Mouse (Mus musculus) embryonic facial prominence, embryonic 11.5 days (tissue): Measurements from ENCODE around the gene Asb12. TPM values are rescaled to one million over a fixed set of nuclear protein-coding genes. Genes with fewer than 3 reads are reported as not detected.

ENCODE experiments used
- ATAC-seq: fragments of 200-750 bp; cut with Nextera tagmentation; replicated peaks from 2 replicates; pipeline ENCODE4 v1.8.0; 2017; ENCODE audit warnings: low read depth; ENCODE audit not compliant: insufficient number of reproducible peaks, low FRiP score, low TSS enrichment
- DNase-seq: peaks from one replicate; pipeline ENCODE4 v3.0.0-alpha.2; 2015; ENCODE audit warnings: low spot score
- H3K27ac ChIP-seq: fragments of 300-500 bp; sonication (generic); replicated peaks from 2 replicates; pipeline ENCODE4 v1.5.1; 2014; ENCODE audit warnings: mild to moderate bottlenecking, low read depth, low read length, control low read depth
- H3K27me3 ChIP-seq: fragments of 300-500 bp; sonication (generic); 2 replicates; pipeline ENCODE4 v1.6.1; 2014; ENCODE audit warnings: mild to moderate bottlenecking, low read length, moderate library complexity, mixed read lengths; ENCODE audit not compliant: control insufficient read depth, insufficient read depth
- H3K36me3 ChIP-seq: fragments of 300-500 bp; sonication (generic); replicated peaks from 2 replicates; pipeline ENCODE4 v1.6.1; 2014; ENCODE audit warnings: low read depth, mild to moderate bottlenecking, low read length, moderate library complexity, mixed read lengths; ENCODE audit not compliant: control insufficient read depth, insufficient read depth
- H3K4me1 ChIP-seq: fragments of 300-500 bp; sonication (generic); 2 replicates; pipeline ENCODE4 v1.6.1; 2014; ENCODE audit warnings: low read length, mixed read lengths; ENCODE audit not compliant: control insufficient read depth, insufficient read depth
- H3K4me2 ChIP-seq: fragments of 300-500 bp; sonication (generic); 2 replicates; pipeline ENCODE4 v1.6.1; 2014; ENCODE audit warnings: low read depth, mild to moderate bottlenecking, control low read depth, low read length, moderate library complexity
- H3K4me3 ChIP-seq: fragments of 300-500 bp; sonication (generic); 2 replicates; pipeline ENCODE4 v1.5.1; 2014; ENCODE audit warnings: low read depth, low read length, control low read depth
- H3K9ac ChIP-seq: fragments of 300-500 bp; sonication (generic); replicated peaks from 2 replicates; pipeline ENCODE4 v1.6.1; 2014; ENCODE audit warnings: mild to moderate bottlenecking, control low read depth, low read length
- H3K9me3 ChIP-seq: fragments of 300-500 bp; sonication (generic); replicated peaks from 2 replicates; pipeline ENCODE4 v1.6.1; 2016; ENCODE audit warnings: mild to moderate bottlenecking, low read length, inconsistent platforms, mixed read lengths; ENCODE audit not compliant: control insufficient read depth
- WGBS: fragments of 180-500 bp; shearing (Covaris S2); extraction: QIAGEN DNeasy Blood & Tissue Kit; methylation state at CpG from one replicate; pipeline ENCODE4 v1.1.7; 2014; 5-methylcytosine and 5-hydroxymethylcytosine counted together
- polyA plus RNA-seq: library from polyadenylated mRNA; unstranded; fragments of >200 nt; fragmentation: Nextera tagmentation; extraction: Ambion mirVana; gene quantifications from 2 replicates; pipeline ENCODE4 v1.2.1, GENCODE M21; 2014

The Asb12 gene
- polyA plus RNA-seq, 1 experiment from 2014 or later = not detected

DNA sequence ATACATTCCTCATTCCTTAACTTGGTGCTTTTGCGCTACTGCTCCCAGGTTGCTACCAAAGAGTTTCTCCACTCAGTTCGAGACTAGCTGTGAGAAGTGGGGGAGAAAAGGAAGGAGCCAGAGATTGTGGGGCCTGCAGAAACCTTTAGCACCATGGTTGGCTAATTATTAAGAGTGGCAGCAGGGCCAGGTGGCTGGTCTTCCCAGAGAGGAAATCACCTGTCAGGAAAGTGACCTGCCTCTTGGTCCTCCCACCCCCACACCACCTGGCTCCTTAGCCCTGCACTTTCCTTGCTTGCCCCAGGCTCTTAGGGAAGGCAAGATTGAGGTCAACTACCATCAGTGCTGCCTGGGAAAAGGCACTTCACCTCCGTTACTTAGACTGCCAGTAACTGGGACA lies 112.6 kb downstream of the Asb12 start:
- WGBS = 39% methylated on average over 3 of the region's 3 CpGs
- Histone ChIP-seq H3K27ac (no peak overlapping the region), H3K9me3 (no peaks in the 10 kb centered on the region), H3K4me3 (peak overlapping the region; percentile 55), H3K27me3 (no peaks in the 10 kb centered on the region), H3K9ac (no peak overlapping the region), H3K36me3 (no peaks in the 10 kb centered on the region), H3K4me1 (no peaks in the 10 kb centered on the region), H3K4me2 (no peak overlapping the region)
- DNase-seq (no peak), ATAC-seq (no peak)

DNA sequence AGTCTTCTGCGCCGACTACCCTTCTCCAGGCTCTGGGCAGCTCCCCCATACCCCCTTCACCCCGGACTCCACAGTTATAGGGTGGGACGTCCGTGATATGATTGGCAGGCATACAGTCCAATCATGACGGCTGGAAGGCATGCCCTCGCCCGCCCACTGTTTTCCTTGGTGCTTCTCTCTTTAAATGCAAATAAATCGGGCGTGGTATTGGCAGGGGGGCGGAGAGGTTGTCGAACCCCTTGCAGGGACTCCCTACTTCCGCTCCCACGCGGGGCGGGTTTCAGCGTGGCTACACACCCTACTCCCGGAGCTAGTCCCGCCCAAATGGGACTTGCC lies 113.0 kb downstream of the Asb12 start, which contains the start of gene Amer1:
Gene Amer1 (minus strand): TSS at position 97 of the 336 bp plus-strand sequence.
- Histone ChIP-seq H3K27me3 (no peaks in the 10 kb centered on the region), H3K4me1 (no peaks in the 10 kb centered on the region), H3K4me2 (peak within 1 kb of the TSS; percentile 46), H3K9ac (peak within 1 kb of the TSS; percentile 62), H3K9me3 (no peaks in the 10 kb centered on the region), H3K4me3 (peak within 1 kb of the TSS; percentile 55), H3K27ac (peak within 1 kb of the TSS; percentile 28; the same call in 1 of the 2 replicates), H3K36me3 (no peaks in the 10 kb centered on the region)
- peak; percentile 98 for ATAC-seq
- WGBS = 20% methylated on average over 18 of the region's 19 CpGs
- peak; percentile 86 for DNase-seq

- ATAC-seq (peak; percentile 79), DNase-seq (peak; percentile 46)
- Histone ChIP-seq H3K27ac (peak overlapping the region; percentile 28; the same call in 1 of the 2 replicates), H3K36me3 (no peaks in the 10 kb centered on the region), H3K4me2 (peak overlapping the region; percentile 46), H3K9ac (peak overlapping the region; percentile 62), H3K27me3 (no peaks in the 10 kb centered on the region), H3K9me3 (no peaks in the 10 kb centered on the region), H3K4me3 (peak overlapping the region; percentile 55), H3K4me1 (no peaks in the 10 kb centered on the region)
- 16% methylated on average over 36 of the region's 42 CpGs for WGBS
These were observed 113.7 kb downstream of the Asb12 start for GRCm38 (mm10) chrX:95443898-95444775.

DNA sequence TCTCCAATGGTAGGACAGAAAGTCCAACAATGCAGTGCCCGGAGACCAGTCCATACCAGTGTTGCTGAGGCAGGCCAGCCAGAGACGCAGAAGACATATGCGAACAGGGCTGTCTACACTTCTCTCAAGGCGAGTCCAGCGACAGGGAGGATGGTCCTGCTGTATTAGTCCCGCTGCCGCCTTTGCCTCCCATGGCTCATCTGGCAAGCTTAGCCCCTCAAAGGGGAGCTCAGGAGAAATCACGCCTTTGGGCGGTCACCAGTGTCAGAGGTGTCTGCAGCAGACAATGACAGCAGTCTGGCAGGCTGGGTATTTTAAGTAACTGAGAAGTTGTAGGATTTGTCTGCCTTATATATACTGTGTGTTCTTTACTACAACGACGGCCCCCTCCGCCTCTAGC lies 114.4 kb downstream of the Asb12 start:
- Histone ChIP-seq H3K9ac (peak overlapping the region; percentile 62), H3K4me3 (peak overlapping the region; percentile 55), H3K27me3 (no peaks in the 10 kb centered on the region), H3K36me3 (no peaks in the 10 kb centered on the region), H3K4me2 (peak overlapping the region; percentile 46), H3K9me3 (no peaks in the 10 kb centered on the region), H3K27ac (no peak overlapping the region), H3K4me1 (no peaks in the 10 kb centered on the region)
- 35% methylated on average over 12 of the region's 12 CpGs for WGBS
- no peak for ATAC-seq
- DNase-seq = no peak

GRCm38 (mm10) chrX:95442261-95442660 lies 115.5 kb downstream of the Asb12 start:
- Histone ChIP-seq H3K27me3 (no peaks in the 10 kb centered on the region), H3K4me1 (no peaks in the 10 kb centered on the region), H3K4me3 (no peak overlapping the region), H3K27ac (no peak overlapping the region), H3K9me3 (no peaks in the 10 kb centered on the region), H3K36me3 (no peaks in the 10 kb centered on the region), H3K4me2 (no peak overlapping the region), H3K9ac (no peak overlapping the region)
- DNase-seq = no peak
- no peak for ATAC-seq
- 28% methylated on average over 1 of the region's 1 CpGs for WGBS

- no peak overlapping the region for H3K4me2 ChIP-seq
- H3K9ac ChIP-seq = no peak overlapping the region
- no peaks in the 10 kb centered on the region for H3K9me3 ChIP-seq
- no peaks in the 10 kb centered on the region for H3K27me3 ChIP-seq
- H3K36me3 ChIP-seq = no peaks in the 10 kb centered on the region
- ATAC-seq (no peak), DNase-seq (no peak)
- no peaks in the 10 kb centered on the region for H3K4me1 ChIP-seq
- no peak overlapping the region for H3K27ac ChIP-seq
- H3K4me3 ChIP-seq = no peak overlapping the region
These were observed 116.5 kb downstream of the Asb12 start for GRCm38 (mm10) chrX:95441290-95441689.

- DNase-seq = no peak
- Histone ChIP-seq H3K9ac (no peak overlapping the region), H3K9me3 (no peaks in the 10 kb centered on the region), H3K27me3 (no peaks in the 10 kb centered on the region), H3K4me3 (no peak overlapping the region), H3K27ac (no peak overlapping the region), H3K36me3 (no peaks in the 10 kb centered on the region), H3K4me1 (no peaks in the 10 kb centered on the region), H3K4me2 (no peak overlapping the region)
- WGBS = 75% methylated on average over 4 of the region's 4 CpGs
- ATAC-seq = no peak
These were observed 119.3 kb downstream of the Asb12 start for GRCm38 (mm10) chrX:95438491-95438890.

- no peaks in the 10 kb centered on the region for H3K4me1 ChIP-seq
- no peak for DNase-seq
- no peak overlapping the region for H3K4me3 ChIP-seq
- H3K9me3 ChIP-seq = no peaks in the 10 kb centered on the region
- no peaks in the 10 kb centered on the region for H3K27me3 ChIP-seq
- ATAC-seq = no peak
- H3K9ac ChIP-seq = no peak overlapping the region
- H3K27ac ChIP-seq = no peak overlapping the region
- H3K36me3 ChIP-seq = no peaks in the 10 kb centered on the region
- WGBS = 77% methylated on average over 1 of the region's 1 CpGs
- no peak overlapping the region for H3K4me2 ChIP-seq
These were observed 120.6 kb downstream of the Asb12 start for GRCm38 (mm10) chrX:95437236-95437635.
